Mouse (Mus musculus) testis, adult 2 months (tissue): Measurements from ENCODE around the gene Cxcr5.

Experiments used
- CTCF ChIP-seq: fragments of 200-500 bp; IDR thresholded peaks from 2 replicates; pipeline ENCODE4 v1.5.1; 2012; ENCODE audit warnings: low read depth, mild to moderate bottlenecking, inconsistent platforms, low read length, moderate library complexity; ENCODE audit not compliant: control insufficient read depth, insufficient read depth, insufficient replicate concordance
- POLR2A ChIP-seq: fragments of 200-500 bp; IDR thresholded peaks from 2 replicates; pipeline ENCODE4 v1.6.1; 2012; ENCODE audit warnings: low read depth, mild to moderate bottlenecking, inconsistent platforms, low read length, moderate library complexity; ENCODE audit not compliant: control insufficient read depth

DNA sequence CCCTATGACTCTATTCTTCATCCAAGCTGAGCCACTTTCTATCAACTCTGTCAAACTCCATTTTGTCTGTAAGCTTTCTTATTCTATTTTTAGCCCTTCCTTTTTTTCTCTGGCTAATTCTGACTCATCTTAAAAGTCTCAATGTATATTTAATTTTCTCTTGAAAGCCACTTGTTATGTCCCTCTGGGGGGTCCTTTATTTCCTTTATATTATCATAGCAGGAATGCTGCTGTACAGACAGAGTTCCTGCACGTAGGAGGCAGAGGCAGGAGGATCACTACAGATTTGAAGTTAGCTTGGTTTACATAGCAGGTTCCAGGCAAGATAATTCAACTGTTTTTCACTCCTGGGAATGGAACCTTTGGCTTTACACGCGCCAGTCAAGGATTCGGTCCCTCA is 31.5 kb upstream of the Cxcr5 start:
- TF ChIP-seq POLR2A (no peak), CTCF (no peak)
